Mouse (Mus musculus) stomach, embryonic 16.5 days (tissue): ENCODE data around the gene Dgcr2. TPM values are rescaled to one million over a fixed set of nuclear protein-coding genes. Genes with fewer than 3 reads are reported as not detected.

Experiments used
- ATAC-seq: fragments of 200-750 bp; cut with Nextera tagmentation; 2 replicates; pipeline ENCODE4 v1.8.0; 2017; ENCODE audit warnings: moderate number of reproducible peaks, moderate TSS enrichment; ENCODE audit not compliant: insufficient read depth, low FRiP score
- H3K27ac ChIP-seq: fragments of 300-500 bp; sonication (generic); 2 replicates; pipeline ENCODE4 v1.5.1; 2014; ENCODE audit warnings: low read length
- H3K27me3 ChIP-seq: fragments of 300-500 bp; sonication (generic); 2 replicates; pipeline ENCODE4 v1.6.1; 2014; ENCODE audit warnings: low read length, control low read depth, mixed read lengths; ENCODE audit not compliant: control insufficient read depth, insufficient read depth
- H3K36me3 ChIP-seq: fragments of 300-500 bp; sonication (generic); 2 replicates; pipeline ENCODE4 v1.6.1; 2014; ENCODE audit warnings: low read length; ENCODE audit not compliant: control insufficient read depth, insufficient read depth
- H3K4me1 ChIP-seq: fragments of 300-500 bp; sonication (generic); 2 replicates; pipeline ENCODE4 v1.6.1; 2014; ENCODE audit warnings: low read length, control low read depth, mixed read lengths; ENCODE audit not compliant: control insufficient read depth, insufficient read depth
- H3K4me2 ChIP-seq: fragments of 300-500 bp; sonication (generic); 2 replicates; pipeline ENCODE4 v1.6.1; 2014; ENCODE audit warnings: low read depth, low read length, mixed read lengths
- H3K4me3 ChIP-seq: fragments of 300-500 bp; sonication (generic); replicated peaks from 2 replicates; pipeline ENCODE4 v1.5.1; 2014; ENCODE audit warnings: mild to moderate bottlenecking, low read length
- H3K9ac ChIP-seq: fragments of 300-500 bp; sonication (generic); 2 replicates; pipeline ENCODE4 v1.6.1; 2014; ENCODE audit warnings: low read length
- H3K9me3 ChIP-seq: fragments of 300-500 bp; sonication (generic); replicated peaks from 2 replicates; pipeline ENCODE4 v1.6.1; 2016; ENCODE audit warnings: low read length, control low read depth; ENCODE audit not compliant: control insufficient read depth
- WGBS: fragments of 180-500 bp; shearing (Covaris S2); extraction: QIAGEN DNeasy Blood & Tissue Kit; methylation state at CpG from one replicate; pipeline ENCODE4 v1.1.7; 2014; 5-methylcytosine and 5-hydroxymethylcytosine counted together
- polyA plus RNA-seq: library from polyadenylated mRNA; unstranded; fragments of >200 nt; fragmentation: Nextera tagmentation; extraction: Ambion mirVana; gene quantifications from 2 replicates; pipeline ENCODE4 v1.2.1, GENCODE M21; 2015

The Dgcr2 gene
- polyA plus RNA-seq, 1 experiment from 2014 or later, result 80.6 TPM

DNA sequence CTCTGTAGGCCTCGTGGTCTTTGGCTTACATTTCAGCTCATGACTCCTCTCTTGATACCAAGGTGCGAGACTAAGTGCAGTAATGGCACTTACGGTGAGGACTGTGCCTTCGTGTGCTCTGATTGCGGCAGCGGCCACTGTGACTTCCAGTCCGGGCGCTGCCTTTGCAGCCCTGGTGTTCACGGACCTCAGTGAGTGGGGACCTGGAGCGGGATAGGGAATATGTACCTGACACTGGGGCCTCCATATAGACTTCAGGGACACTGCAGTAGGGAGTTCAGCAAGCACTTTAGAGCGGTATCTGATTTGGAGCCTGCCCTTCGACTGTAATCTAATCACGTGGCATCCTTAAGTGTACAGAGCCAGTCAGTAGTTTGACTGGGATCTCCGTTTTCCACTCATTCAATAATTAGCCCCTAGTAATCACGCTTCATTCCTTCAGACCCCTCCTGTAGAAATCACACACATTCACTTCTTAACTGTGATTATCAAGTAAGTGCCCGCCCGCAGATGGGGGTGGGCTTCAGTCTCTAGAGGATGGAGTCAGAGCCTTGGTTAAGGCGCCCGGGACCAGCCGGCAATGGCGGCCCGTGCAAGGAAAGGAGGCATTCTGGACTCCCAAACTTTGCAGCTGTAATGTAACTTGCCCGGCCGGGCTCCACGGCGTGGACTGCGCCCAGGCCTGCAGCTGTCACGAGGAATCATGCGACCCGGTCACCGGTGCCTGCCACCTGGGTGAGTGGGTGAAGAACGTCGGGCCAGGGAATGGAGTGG lies 94.5 kb downstream of the Dgcr2 start:
- H3K4me2 ChIP-seq, result peak overlapping the region; percentile 66
- no peak for ATAC-seq
- no peak overlapping the region for H3K27ac ChIP-seq
- peaks cover 43% of the 10 kb centered on the region for H3K27me3 ChIP-seq
- H3K9ac ChIP-seq, result peak overlapping the region; percentile 41
- H3K9me3 ChIP-seq, result no peaks in the 10 kb centered on the region
- H3K36me3 ChIP-seq, result 0 out of 2 replicates have a peak, but pooled peaks cover 4% of the 10 kb centered on the region
- WGBS, result 45% methylated on average over 33 of the region's 33 CpGs
- H3K4me1 ChIP-seq, result peaks cover 71% of the 10 kb centered on the region
- H3K4me3 ChIP-seq, result peak overlapping the region; percentile 37

DNA sequence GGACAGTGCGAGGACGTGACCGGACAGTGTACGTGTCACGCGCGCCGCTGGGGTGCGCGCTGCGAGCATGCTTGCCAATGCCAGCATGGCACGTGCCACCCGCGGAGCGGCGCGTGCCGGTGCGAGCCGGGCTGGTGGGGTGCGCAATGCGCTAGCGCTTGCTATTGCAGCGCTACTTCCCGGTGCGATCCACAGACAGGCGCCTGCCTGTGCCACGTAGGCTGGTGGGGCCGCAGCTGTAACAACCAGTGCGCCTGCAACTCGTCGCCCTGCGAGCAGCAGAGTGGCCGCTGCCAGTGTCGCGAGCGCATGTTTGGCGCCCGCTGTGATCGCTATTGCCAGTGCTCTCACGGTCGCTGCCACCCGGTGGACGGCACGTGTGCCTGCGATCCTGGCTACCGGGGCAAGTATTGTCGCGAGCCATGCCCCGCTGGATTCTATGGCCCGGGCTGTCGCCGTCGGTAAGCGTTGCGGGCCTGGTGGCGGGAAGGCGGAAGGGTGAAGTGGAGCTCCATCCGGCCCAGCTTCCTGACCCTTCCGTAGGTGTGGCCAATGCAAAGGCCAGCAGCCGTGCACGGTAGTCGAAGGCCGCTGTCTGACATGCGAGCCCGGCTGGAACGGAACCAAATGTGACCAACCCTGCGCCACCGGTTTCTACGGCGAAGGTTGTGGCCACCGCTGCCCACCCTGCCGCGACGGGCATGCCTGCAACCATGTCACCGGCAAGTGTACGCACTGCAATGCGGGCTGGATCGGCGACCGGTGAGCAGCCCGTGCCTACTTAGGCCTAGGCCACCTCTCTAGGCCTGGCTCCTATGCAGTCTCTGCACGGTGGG lies 95.3 kb downstream of the Dgcr2 start:
- Histone ChIP-seq H3K4me1 (peaks cover 69% of the 10 kb centered on the region), H3K9ac (peak overlapping the region; percentile 12), H3K27me3 (peaks cover 42% of the 10 kb centered on the region), H3K36me3 (0 out of 2 replicates have a peak, but pooled peaks cover 4% of the 10 kb centered on the region), H3K4me3 (peak overlapping the region; percentile 36), H3K9me3 (no peaks in the 10 kb centered on the region), H3K27ac (no peak overlapping the region), H3K4me2 (peak overlapping the region; percentile 52)
- WGBS, result 26% methylated on average over 83 of the region's 83 CpGs
- no peak for ATAC-seq

DNA sequence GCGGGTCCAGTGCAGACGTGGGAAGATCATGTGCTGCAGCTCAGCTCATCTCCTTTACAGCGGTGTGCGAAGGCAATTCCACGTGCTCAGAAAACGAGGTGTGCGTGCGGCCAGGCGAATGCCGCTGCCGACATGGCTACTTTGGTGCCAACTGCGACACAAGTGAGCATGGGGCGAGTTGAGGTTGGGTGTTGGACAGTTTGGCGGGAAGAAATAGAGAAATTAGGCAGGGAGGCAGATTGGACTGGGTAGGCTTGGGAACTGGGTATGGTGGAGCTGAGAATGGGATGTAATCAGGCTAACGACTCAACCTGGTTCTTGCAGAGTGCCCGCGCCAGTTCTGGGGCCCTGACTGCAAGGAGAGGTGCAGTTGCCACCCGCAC lies 95.9 kb downstream of the Dgcr2 start:
- H3K4me1 ChIP-seq, result peaks cover 64% of the 10 kb centered on the region
- 46% methylated on average over 18 of the region's 18 CpGs for WGBS
- H3K27me3 ChIP-seq, result peaks cover 43% of the 10 kb centered on the region
- ATAC-seq, result no peak
- H3K9ac ChIP-seq, result peak overlapping the region; percentile 26; the same call in 1 of the 2 replicates
- 0 out of 2 replicates have a peak, but pooled peaks cover 4% of the 10 kb centered on the region for H3K36me3 ChIP-seq
- H3K4me3 ChIP-seq, result peak overlapping the region; percentile 36
- no peak overlapping the region for H3K27ac ChIP-seq
- no peaks in the 10 kb centered on the region for H3K9me3 ChIP-seq
- peak overlapping the region; percentile 52 for H3K4me2 ChIP-seq

DNA sequence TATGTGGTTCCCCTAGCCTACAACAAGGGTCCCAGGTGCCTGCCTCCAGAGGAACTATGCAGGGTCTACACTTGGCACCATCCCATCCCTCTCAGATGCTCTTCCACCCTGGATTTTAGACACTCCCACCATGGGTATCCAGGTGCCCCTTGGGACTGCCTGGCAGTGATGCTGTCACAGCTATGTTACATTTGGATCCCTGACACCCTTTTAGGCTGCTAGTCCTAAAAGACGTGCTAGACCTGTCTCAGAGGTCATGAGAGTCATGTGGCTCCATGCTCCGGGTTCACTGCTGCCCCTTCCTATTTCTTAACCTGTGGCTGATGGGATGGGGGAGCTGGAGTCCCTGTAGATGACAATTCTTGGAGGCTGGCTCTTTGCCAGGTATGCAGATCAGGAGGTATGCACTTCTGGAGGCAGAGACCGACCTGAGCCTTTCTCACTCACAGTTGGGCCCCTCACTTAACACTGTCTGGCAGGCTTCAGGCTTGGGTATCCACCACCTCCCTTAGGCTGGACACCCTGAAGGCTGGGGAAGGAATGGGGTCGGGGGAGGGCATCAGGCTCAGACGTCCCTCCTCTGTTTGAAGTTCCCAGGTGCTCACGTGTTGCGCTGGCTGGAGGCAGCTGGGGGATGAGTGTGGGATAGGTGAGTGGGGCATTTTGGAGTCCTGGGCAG lies 96.4 kb downstream of the Dgcr2 start:
- WGBS, result 25% methylated on average over 7 of the region's 7 CpGs
- Histone ChIP-seq H3K4me3 (no peak overlapping the region; the same call in 1 of the 2 replicates), H3K4me2 (no peak overlapping the region), H3K36me3 (0 out of 2 replicates have a peak, but pooled peaks cover 4% of the 10 kb centered on the region), H3K27ac (no peak overlapping the region), H3K27me3 (peaks cover 43% of the 10 kb centered on the region), H3K4me1 (peaks cover 61% of the 10 kb centered on the region), H3K9me3 (no peaks in the 10 kb centered on the region), H3K9ac (0 out of 2 replicates have a peak overlapping the region, but pooled peaks have one; percentile 26)
- ATAC-seq, result no peak

DNA sequence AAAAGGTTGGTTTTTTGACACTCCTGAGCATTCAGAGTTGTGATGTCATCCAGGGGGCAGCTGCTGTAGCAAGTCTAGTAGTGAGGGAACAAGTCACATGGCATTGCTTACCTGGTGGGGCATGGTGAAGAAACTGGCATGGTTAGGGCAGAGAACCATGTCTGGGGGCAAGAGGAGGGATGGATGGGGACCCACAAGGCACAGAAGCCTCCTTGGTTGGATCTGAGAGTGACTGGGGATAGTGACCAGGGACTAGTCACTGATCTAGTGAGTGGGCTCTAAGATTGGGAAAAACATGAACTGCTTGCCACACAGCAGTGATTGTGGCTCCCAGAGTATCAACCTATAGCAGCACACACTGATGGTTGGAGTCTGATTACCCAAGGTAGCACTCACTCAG lies 98.8 kb downstream of the Dgcr2 start:
- no peaks in the 10 kb centered on the region for H3K9me3 ChIP-seq
- no peak for ATAC-seq
- peaks cover 36% of the 10 kb centered on the region for H3K27me3 ChIP-seq
- 0 out of 2 replicates have a peak, but pooled peaks cover 4% of the 10 kb centered on the region for H3K36me3 ChIP-seq
- no peak overlapping the region for H3K4me3 ChIP-seq
- H3K9ac ChIP-seq, result no peak overlapping the region
- H3K4me2 ChIP-seq, result peak overlapping the region; percentile 71
- H3K27ac ChIP-seq, result no peak overlapping the region
- peaks cover 50% of the 10 kb centered on the region for H3K4me1 ChIP-seq

DNA sequence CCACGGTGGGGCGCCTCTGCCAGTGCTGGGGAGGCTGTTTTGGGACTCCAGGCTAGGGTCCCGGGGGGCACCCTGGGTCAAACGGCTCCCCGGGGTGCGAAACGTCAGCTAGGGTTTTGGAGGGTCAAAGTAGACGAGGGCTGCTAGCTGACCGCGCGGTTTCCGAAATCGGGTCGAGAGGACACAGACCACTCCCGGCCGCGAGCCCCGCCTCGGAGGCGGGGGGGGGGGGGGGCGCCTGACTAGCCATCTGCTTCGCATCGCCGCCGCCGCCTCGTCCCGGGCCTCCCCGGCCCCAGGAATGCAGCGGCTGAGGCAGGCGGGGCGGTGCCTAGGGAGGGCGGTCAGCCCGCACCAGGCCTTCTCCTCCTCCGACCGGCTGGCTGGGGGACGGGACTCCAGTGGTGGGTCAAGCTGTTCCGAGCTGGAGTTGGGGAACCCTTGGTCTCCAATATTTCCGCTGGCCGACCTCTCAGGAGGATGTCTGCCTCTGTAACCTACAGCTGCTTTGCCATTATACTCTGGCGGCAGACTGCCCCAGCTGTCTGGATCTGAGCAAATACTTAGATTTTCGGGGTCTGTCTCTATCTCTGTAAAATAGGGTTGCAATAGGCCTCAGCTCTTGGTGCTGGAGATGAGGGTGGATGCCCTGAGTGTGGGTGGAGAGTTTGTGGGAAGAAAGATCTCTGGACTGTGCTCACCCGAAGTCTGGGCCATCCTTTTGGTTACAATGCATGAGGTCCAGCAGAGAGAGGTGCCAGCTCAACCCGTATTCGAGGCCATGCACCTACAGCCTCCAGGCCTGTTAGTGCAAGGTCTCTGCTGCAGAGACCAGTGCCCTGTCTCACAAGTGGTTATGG lies 99.8 kb downstream of the Dgcr2 start:
- peak overlapping the region; percentile 73 for H3K4me3 ChIP-seq
- 0 out of 2 replicates have a peak, but pooled peaks cover 2% of the 10 kb centered on the region for H3K36me3 ChIP-seq
- peak overlapping the region; percentile 96 for H3K27ac ChIP-seq
- peak; percentile 84 for ATAC-seq
- H3K27me3 ChIP-seq, result peaks cover 32% of the 10 kb centered on the region
- H3K9ac ChIP-seq, result peak overlapping the region; percentile 88
- H3K9me3 ChIP-seq, result no peaks in the 10 kb centered on the region
- 6% methylated on average over 31 of the region's 45 CpGs for WGBS
- H3K4me1 ChIP-seq, result peaks cover 39% of the 10 kb centered on the region
- peak overlapping the region; percentile 71 for H3K4me2 ChIP-seq

DNA sequence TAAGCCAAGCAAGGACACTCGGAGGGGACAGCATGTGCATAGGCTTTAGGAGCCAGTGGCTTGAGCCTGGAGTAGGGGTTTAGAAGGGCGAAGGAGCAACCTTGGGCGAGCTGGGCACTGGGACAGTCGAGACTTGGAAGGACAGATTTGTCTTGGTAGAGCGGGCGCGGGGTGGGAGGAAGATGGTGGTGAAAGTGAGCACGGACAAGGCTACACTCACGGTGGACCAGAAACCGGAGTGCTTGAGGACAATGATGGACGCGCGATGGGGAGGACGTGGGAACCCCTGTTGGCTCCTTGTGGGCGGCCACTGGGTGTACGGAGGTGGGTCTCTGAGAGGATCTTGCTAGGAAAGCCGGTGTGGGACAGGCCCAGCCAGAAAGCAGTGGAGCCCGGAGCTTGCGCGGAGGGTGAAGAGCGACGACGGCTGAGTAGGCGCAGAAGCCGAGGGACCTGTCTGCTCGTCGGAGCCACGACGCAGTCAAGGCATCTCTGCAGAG lies 100.5 kb downstream of the Dgcr2 start:
- Histone ChIP-seq H3K27ac (peak overlapping the region; percentile 96), H3K4me1 (peaks cover 33% of the 10 kb centered on the region), H3K27me3 (peaks cover 27% of the 10 kb centered on the region), H3K9ac (peak overlapping the region; percentile 88), H3K4me2 (peak overlapping the region; percentile 71), H3K4me3 (peak overlapping the region; percentile 73), H3K36me3 (no peaks in the 10 kb centered on the region), H3K9me3 (no peaks in the 10 kb centered on the region)
- 3% methylated on average over 29 of the region's 29 CpGs for WGBS
- ATAC-seq, result 0 out of 2 replicates have a peak, but pooled peaks have one; percentile 0
